Mouse (Mus musculus) gastrocnemius, adult 18-20 months (tissue): ENCODE data around the gene Pdlim5. TPM values are rescaled to one million over a fixed set of nuclear protein-coding genes. Genes with fewer than 3 reads are reported as not detected.
A peak's percentile ranks its signal among the peaks of the same experiment; 100 is the strongest.
"Not testable (repeated sequence)": the region's sequence is repeated elsewhere in the genome, so short reads cannot be mapped to it uniquely, and the experiment has no call there.

Experiments
- DNase-seq: peaks from one replicate; pipeline ENCODE4 v3.0.0; 2021; ENCODE audit warnings: low spot score
- long read RNA-seq, 2 experiments: library from polyadenylated mRNA; stranded (forward); transcript quantifications; one replicate each; pipeline ENCODE4 v2.0.0; 2021
- total RNA-seq, 2 experiments: library from RNA; stranded (reverse); gene quantifications; 2 replicates each; pipeline ENCODE4 v1.2.3; 2021

Pdlim5 gene
- total RNA-seq = 100 to 1,000 TPM; 496 to 567 TPM
- long read RNA-seq, experiment 1, full-length matches to known transcripts = 2 of 221 reads
- long read RNA-seq, experiment 1, partial matches to known transcripts = 14 of 221 reads
- long read RNA-seq, experiment 1, other reads (novel, unspliced or antisense) = 205 of 221 reads
- long read RNA-seq, experiment 2, partial matches to known transcripts = 32 of 364 reads
- long read RNA-seq, experiment 2, other reads (novel, unspliced or antisense) = 332 of 364 reads

DNA sequence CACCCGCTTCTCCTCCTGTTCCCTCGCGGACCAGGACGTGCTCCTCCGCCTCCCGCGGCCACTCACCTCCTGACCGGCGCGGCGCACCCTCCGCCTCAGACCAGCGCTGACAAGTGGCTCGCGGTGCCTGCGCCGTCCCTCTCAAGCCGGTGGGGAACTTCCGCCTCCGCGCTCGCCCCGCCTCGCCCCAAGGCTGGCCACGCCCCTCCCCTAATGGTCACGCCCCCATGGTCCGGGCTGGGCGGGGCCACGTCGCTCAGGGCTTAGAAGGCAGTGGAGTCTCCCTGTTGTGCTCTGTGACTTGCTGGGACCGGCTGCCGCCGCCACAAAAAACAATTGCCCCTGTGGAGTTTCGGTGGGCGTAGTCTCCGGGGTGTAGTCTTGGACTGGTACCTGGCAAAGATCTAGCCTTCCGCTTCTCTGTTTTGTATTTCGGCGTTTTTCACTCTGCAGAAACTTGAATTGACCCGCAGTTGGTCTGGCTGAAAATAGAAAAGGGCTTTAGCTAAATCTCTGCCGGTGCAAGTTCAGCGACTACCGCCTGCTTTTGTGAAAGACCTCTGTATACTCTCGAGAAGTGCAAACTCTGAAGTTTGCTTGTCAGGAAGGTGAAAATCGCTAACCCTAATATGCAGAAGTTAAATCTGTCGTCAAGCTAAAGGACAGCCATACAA is at the start of gene Pdlim5:
Gene Pdlim5 (minus strand): TSS at position 177 of the 674 bp plus-strand sequence.
- DNase-seq = peak; percentile 97

DNA sequence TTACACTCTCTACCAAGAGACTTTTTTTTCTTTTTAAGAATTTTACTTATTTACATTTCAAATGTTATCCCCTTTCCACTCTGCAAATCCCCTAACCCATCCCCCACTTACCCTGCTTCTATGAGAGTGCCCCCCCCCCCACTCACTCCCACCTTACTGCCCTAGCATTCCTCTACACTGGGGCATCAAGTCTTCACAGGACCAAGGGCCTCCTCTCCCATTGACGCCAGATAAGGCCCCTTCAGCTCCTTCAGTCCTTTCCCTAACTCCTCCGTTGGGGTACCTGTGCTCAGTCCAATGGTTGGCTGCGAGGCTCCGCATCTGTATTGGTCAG is 48.2 kb upstream of the Pdlim5 start:
- no peak for DNase-seq

DNA sequence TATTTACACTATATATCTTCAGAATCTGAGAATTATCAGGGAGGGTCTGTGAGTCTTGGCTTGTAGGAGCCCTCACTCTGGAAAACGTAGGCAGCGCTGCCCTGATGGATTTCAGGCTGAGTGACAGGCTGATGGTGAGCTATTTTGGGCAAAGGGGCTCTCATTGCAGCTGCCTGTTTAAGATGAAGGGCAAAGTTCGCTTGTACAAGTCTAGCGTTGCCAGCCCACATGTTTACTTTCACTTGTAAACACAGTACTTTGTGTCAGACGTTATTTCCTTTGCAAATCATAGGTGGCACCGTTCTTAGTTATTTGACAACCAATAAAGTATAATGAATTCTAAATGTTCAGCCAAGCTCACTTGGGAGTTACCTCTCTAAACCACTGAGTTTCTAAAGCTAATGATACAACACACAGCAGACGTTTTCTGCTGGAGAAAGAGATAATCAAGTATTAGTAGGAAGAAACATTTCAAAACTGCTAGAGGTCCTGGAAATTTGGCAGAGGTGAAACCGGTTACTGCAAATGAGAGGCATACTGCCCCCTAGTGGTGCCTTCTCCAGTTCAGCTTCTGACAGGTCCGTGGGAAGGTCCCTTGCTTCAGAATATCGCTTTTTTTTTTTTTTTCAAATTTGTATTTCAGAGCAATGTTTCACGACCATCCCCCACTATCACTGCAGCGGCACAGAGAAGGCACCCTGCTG is 47.7 kb upstream of the Pdlim5 start:
- peak; percentile 96 for DNase-seq

DNA sequence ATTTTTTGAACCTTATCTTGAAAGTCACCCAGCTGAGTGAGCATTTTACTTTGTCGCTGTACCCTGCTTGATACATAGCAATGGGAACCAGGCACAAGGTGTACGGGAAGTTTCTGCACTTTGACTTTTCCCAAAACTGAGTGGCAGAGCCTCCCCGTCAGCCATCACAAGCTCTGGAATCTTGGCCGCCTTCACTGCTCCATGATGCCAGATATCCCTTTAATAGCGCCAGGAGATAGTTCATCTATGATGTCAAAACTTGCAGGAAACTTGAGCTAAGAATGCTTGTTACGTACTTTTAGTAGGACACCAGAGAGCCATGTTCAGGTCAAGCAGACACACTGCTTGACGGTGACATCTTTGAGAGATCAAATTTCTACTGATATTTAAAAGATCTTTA is 46.7 kb upstream of the Pdlim5 start:
- DNase-seq = peak; percentile 86

DNA sequence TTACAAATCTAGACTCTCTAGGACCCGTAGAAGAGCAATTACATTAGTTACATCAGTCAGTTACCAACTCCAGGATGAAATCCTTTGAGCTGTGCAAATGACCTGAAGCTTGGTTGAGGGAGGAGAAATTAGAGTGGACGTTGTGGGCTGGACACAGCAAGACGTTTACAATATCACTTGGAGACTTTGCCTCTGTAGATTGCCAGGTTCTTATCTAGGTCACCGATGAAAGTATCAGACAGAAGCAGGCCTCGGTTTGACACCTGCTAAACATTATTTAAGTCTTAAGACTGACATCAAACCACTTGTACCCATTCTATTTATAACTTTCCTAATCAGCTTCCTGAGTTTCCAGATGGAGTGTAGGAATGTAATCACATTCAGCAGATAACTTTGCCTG is 45.6 kb upstream of the Pdlim5 start:
- DNase-seq = peak; percentile 60

DNA sequence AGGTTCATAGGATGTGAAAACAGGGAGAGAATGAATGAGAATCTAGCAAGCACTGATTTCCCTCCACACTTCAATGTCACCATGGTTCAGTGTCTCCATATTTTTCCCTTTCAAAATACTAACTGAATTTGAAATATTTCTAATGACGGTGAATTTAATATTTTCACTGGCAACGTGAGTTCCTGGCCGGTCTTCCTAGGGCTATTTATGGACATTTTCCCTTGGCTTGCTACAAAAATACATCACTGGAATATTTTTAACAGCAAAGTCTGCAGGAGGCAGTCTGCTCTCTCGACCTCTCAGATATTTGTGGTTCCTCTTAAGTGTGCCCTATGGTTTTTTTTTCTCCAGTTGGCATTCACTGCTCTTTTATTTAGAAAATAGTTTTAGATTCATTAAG is 44.7 kb upstream of the Pdlim5 start:
- DNase-seq = peak; percentile 48

DNA sequence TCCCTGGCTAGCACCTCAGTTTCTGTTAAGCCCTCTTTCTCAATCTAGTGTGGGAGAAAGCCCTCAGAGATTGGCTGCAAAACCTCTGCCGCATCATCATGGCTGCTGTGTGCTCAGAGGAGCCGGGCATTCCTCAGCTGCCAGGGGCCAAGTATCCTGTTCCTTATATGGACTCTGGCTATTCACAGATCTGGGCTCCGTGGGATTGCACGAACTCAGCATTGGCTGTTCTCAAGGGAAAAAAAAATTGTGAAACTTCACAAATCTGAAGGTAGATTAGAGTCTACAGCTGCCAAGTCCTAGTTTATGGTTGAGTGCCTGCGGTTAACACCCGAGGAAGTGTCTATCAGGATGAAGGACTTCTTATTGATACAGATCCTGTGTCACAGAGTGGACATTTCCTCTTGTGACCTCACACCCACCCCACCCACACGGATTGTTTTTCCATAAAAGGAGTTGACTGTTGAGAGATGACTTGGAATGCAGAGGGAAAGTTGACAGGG is 44.1 kb upstream of the Pdlim5 start:
- DNase-seq = peak; percentile 67

DNA sequence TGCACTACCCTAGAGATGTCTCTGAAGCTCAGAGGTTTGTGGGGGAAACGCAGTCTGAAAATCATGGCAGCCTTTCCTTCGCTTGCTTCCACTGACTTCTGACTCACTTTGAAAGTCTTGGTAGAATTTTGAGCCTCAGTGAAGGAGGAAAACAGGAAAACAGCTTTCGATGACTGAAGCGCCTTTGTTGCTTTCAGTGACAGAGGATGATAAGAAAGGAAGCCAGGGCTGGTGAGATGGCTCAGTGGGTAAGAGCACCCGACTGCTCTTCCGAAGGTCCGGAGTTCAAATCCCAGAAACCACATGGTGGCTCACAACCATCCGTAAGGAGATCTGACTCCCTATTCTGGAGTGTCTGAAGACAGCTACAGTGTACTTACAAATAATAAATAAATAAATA is 43.1 kb upstream of the Pdlim5 start:
- not testable (repeated sequence) for DNase-seq

DNA sequence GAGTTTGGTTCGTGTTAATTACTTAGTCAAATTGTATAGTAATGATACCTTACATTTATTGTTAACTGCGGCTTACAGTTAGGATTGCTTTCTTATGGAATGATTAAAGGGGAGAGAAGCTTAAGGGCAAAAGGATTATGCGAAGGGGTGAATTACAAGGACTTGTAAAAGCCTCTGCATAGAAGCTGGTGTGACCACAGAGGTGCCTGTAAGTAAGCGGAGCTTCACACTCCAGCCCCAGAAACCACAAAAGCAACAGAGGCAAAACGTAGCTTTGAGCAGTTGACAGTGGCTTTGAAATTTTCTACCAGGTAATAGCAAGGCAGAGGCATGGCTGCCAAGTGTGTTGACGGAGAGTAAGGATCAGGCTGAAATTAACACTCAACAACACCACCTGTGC is 41.3 kb upstream of the Pdlim5 start:
- no peak for DNase-seq

DNA sequence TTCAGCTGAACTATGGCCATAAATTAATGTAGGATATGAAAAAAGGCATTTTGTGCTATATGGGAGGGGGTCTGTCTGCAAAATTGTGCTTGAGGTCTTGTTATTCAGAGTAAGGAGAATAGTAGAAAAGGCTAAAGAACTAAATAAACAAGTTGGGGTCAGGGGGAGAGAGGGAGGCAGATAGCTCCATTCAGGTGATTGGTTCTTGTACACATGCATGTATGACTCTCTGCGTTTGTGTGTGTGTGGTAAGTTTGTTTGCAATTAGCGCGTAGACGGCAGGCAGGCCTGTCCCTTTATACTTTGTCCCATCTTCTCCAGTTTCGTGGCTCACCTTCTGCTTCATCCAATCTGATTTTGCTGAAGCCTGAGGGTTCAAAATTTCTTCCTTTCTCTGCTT is 40.7 kb upstream of the Pdlim5 start:
- no peak for DNase-seq

DNA sequence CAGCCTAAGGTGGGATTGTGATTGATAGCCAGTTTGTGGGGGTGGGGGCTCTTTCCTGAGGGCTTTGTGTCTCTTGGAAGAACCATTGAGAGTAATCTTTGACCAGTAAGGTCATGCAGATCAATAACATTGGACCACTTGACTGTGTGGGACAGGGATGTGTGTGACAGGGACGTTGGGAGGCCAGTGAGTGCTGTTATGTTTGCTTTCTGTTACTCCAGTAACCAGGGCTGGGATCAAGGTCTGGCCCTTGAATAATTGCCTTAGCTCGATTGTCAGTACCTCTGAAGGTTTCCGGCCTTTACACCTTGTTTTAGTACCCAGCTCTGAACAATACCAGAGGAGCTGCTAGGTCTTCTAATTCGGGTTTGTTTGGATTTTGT is 39.3 kb upstream of the Pdlim5 start:
- no peak for DNase-seq

DNA sequence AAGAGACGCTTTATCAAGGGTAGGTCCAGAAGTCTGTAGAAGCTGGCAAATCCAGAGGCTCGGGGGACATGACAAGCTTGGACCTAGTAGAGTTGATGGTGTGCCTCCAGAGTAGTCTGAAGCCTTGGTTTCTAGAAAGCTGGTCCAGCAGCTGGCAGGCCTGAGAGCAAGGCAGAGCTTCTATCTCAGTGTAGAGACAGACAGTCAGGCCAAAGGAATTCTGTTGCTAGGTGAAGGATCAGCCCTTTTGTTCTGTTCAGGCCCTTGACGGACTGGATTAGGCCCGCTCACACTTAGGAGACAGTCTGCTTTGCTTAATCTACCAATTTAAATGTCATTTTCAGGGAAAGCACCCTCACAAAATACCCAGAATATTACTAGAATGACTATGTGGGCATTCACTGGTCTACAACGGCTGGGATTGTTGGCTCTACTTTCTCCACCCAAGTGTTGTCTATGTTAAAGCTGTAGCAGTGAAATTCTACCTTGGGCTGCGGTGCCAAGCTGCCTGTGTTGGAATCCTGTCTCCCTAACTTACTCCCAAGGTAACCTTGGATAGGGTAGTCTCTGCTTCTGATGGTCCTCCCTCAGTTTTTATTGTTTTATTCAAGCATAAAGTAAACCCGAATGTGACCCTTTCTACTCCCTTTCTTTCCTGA is 38.8 kb upstream of the Pdlim5 start:
- DNase-seq = no peak

DNA sequence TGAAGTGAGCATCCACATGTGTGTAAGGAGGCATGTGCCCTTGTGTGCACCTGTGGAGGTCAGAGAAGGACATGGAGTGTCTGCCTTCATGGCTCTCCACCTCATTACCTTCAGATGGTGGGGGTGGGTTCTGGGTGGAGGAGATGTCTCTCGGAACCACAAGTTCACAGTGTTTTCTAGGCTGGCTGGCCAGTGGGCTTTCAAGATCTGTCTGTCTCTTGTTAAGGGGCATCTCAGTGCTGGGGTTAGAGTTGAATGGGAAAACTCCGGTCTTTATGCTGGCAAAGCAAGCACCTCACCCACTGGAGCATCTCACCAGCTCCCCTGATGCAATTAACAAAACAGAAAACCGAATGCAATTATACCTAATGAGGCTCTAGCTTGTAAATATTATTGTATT is 36.0 kb upstream of the Pdlim5 start:
- DNase-seq = no peak

DNA sequence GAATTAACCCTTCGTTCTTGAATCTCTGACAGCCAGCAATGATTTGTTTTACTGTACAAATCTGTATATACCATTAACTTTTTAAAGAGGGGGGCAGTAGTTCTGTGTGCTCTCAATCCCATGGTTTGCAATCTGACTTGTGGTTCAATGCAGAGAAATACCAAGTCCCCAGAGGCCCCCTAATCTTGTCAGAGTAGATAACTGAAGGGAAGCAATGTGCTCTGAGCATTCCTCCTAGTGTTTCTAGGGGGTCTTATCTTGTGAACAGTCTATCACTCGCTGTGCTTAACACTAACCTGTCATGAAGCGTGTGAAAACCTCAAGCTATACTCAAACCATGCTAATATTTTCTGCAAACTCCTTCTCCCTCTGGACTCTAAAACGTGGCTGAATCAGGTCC is 34.6 kb upstream of the Pdlim5 start:
- DNase-seq = no peak

DNA sequence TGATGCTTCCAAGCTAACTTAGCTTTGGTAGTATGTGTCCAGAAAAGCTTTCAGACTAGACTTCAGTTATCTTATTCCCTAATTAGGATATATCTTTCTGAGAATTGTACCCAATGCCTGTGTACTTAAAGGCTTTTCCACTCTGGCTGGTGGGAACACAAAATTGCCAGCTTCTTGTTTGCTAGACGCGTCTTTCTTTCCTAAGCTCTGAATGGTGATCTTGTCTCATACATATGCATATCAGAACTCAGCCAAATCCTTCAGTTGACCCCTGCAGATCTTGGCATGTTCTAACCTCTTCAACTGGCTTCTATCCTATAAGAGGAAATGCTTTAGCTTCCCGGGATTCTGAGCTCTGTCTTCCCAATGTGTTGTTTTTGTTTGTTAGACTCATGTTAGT is 31.3 kb upstream of the Pdlim5 start:
- no peak for DNase-seq

DNA sequence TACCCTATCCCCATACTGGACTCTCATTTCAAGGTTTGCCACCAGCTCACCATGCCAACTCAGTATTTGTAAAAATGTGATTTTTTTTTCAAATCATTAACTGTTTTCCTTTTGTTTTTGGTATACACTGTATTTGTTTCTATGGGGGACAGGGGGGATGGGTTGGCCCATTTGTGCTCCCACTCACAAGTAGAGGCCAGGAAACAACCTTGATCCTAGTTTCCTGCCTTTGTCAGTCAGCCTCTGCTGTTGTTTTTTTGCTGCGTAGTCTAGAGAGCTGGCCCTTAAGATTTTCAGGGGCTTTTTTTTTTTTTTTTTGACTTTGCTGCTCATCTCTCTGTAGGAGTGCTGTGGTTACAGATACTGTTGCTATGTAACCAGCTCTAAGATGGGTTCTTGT is 28.6 kb upstream of the Pdlim5 start:
- DNase-seq = no peak

DNA sequence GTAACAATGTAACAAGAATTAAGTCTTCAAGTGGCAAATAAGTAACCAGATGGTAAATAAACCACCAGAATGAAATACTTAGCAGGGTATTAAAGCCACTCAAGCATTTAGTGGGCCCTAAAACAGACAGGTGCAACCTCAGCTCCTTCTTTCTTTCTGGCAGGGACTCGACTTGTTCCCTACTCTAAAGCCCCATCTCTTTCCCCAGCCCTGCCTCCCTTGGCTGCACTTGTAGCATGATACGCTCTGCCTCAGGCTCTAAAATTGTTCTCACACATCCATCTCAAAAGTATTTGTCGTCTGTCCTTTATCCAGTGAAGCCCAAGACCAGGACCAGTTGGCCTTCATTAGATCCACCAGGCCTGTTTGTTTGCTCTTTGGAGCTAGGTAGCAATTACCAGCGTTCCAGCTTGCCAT is 28.0 kb upstream of the Pdlim5 start:
- DNase-seq = peak; percentile 56

DNA sequence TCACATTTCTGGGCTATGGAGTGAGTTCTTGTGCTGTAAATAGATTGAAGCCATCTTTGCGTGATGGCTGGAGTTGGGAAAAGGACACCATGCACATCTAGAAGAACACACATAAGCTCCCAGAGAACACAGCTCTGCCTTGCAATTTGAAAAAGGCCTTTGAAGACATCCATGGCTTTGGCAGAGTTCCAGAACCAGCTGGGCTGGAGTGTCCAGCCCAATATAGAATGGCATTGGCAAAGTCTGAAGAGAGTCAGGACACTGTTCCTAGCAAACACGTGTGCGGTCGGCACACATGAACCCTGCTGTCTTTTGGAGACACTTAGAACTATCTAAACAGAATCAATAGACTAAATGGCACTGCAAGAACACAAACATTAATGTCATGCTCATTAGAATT is 26.7 kb upstream of the Pdlim5 start:
- DNase-seq = peak; percentile 74

DNA sequence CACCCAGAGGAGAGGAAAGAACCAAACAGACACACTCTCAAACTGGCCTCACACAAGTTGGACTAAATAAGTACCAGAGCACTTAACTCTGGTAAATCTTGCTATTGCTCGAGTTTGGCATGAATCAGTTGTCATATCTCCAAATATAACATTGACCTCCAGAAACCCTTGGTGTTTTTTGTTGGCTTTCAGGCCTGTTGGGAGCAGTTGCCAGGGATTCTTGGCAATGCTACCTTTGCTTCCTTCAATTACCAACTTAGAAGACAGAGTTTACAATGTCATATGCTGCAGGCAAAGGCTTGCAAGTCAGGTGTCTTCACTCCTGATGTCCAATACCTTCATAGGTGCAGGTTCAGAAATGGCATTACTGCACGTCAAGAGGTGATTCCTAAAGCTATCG is 26.0 kb upstream of the Pdlim5 start:
- peak; percentile 78 for DNase-seq

DNA sequence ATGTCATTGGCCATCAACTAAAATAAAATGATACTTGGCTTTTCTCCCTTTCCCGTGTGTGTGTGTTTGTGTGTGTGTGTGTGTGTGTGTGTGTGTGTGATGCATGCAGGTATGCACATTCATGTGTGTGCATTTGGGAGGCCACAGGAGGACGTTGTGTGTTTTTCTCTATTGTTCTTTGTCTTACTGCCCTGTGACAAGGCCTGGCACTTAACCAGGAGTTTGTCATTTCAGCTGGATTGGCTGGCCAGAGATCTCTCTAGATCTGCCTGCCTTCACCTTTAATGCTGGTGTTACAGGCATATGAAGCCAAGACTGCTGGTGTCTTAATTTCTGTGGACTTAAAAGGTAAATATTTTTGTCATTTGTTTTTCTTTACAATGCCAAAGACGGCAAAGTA is 22.5 kb upstream of the Pdlim5 start:
- no peak for DNase-seq

DNA sequence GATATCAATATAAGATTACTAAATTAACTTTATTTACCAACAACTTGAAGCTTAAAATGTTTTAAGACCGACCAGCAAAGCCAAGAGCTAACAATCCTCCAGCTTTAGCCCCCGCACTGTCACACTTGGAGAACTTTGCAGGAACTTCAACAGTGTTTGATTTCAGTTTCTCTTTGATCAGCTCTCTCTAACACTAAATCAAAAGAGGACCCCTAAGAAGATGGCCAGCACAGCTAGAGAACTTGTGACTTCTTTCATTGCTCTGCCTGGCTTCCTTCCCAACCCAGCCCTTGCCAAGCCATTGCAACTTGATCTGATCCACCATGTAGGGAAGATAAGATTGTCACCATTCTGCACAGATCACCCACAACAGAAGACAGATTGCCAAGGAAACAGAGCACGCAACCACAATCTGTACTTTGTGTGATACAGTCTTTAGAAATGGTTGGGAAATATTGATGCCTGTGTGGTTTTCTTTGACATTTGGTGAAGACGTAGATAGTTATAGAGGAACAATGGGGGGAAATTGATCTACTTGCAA is 17.9 kb upstream of the Pdlim5 start:
- peak; percentile 34 for DNase-seq

DNA sequence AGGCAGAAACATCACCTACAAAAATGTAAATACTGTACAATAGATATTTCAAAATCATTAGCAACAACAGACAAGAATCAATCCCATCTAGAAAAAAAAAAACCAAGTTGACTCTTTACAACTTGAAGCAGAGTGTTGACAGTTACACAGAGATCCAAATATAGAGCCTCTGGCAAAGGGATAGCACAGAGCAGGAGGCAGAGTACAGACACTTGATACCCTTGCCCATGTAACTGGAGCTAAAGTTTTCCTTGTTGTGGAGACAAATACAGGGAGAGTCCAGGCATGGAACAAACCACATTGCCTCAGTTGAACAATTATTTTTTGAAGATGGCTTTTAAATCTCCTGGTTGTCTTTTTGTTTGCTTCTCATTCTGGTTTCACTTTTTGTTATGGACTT is 15.4 kb upstream of the Pdlim5 start:
- DNase-seq = peak; percentile 57
